Mouse (Mus musculus) layer of hippocampus, postnatal 25 days (tissue): ENCODE data around the gene Tspan33. TPM values are rescaled to one million over a fixed set of nuclear protein-coding genes. Genes with fewer than 3 reads are reported as not detected.

Experiments used
- DNase-seq, 2 experiments: peaks; one replicate each; pipeline ENCODE4 v3.0.0; 2022; ENCODE audit warnings: mixed read lengths in 2 of 2, low spot score in 1 of 2; ENCODE audit errors: extremely low spot score in 1 of 2
- total RNA-seq, 2 experiments: library from RNA; stranded (reverse); gene quantifications; 2 replicates each; pipeline ENCODE4 v1.2.3; 2021

Tspan33 gene
- total RNA-seq, 2 experiments from 2014 or later, result 26.9 to 34.0 TPM

- DNase-seq, result no peak
These were observed 3.1 kb downstream of the Tspan33 start for GRCm38 (mm10) chr6:29697139-29697538.

- DNase-seq, result no peak
These were observed 3.5 kb downstream of the Tspan33 start for GRCm38 (mm10) chr6:29697548-29697947.

- no peak for DNase-seq
These were observed 5.2 kb downstream of the Tspan33 start for GRCm38 (mm10) chr6:29699085-29699745.

- DNase-seq, result no peak
These were observed 7.0 kb downstream of the Tspan33 start for GRCm38 (mm10) chr6:29701051-29701450.

GRCm38 (mm10) chr6:29702126-29702525, 8.1 kb downstream of the Tspan33 start:
- no peak for DNase-seq

GRCm38 (mm10) chr6:29704143-29704542, 10.1 kb downstream of the Tspan33 start:
- no peak for DNase-seq

GRCm38 (mm10) chr6:29707902-29708301, 13.9 kb downstream of the Tspan33 start:
- no peak for DNase-seq

GRCm38 (mm10) chr6:29711318-29711717, 17.3 kb downstream of the Tspan33 start:
- no peak for DNase-seq

- no peak for DNase-seq
These were observed 18.1 kb downstream of the Tspan33 start for GRCm38 (mm10) chr6:29712011-29712584.

- no peak for DNase-seq
These were observed 22.8 kb downstream of the Tspan33 start for GRCm38 (mm10) chr6:29716624-29717365.

- no peak for DNase-seq
These were observed 23.5 kb downstream of the Tspan33 start for GRCm38 (mm10) chr6:29717541-29717940.

GRCm38 (mm10) chr6:29717952-29718521, 24.0 kb downstream of the Tspan33 start:
- DNase-seq, result peak in 1 of 2 experiments; percentile 30

- DNase-seq, result peak; percentile 58 to 61
These were observed 24.9 kb downstream of the Tspan33 start for GRCm38 (mm10) chr6:29718894-29719329.

GRCm38 (mm10) chr6:29721890-29722289, 27.9 kb downstream of the Tspan33 start:
- no peak for DNase-seq

GRCm38 (mm10) chr6:29726576-29727200, 32.7 kb downstream of the Tspan33 start:
- no peak for DNase-seq

- DNase-seq, result no peak
These were observed 34.0 kb downstream of the Tspan33 start for GRCm38 (mm10) chr6:29728035-29728434.

GRCm38 (mm10) chr6:29729491-29729890, 35.5 kb downstream of the Tspan33 start:
- no peak for DNase-seq

GRCm38 (mm10) chr6:29735336-29735688, 41.3 kb downstream of the Tspan33 start, which contains the start of gene Smo:
Smo (plus strand) TSS chr6:29735503.
- DNase-seq, result peak; percentile 37 to 47

- DNase-seq, result no peak
These were observed 41.8 kb downstream of the Tspan33 start for GRCm38 (mm10) chr6:29735689-29736451.
